8 mouse cellular contexts compared by ENCODE assay signal in the genomic region with DNA sequence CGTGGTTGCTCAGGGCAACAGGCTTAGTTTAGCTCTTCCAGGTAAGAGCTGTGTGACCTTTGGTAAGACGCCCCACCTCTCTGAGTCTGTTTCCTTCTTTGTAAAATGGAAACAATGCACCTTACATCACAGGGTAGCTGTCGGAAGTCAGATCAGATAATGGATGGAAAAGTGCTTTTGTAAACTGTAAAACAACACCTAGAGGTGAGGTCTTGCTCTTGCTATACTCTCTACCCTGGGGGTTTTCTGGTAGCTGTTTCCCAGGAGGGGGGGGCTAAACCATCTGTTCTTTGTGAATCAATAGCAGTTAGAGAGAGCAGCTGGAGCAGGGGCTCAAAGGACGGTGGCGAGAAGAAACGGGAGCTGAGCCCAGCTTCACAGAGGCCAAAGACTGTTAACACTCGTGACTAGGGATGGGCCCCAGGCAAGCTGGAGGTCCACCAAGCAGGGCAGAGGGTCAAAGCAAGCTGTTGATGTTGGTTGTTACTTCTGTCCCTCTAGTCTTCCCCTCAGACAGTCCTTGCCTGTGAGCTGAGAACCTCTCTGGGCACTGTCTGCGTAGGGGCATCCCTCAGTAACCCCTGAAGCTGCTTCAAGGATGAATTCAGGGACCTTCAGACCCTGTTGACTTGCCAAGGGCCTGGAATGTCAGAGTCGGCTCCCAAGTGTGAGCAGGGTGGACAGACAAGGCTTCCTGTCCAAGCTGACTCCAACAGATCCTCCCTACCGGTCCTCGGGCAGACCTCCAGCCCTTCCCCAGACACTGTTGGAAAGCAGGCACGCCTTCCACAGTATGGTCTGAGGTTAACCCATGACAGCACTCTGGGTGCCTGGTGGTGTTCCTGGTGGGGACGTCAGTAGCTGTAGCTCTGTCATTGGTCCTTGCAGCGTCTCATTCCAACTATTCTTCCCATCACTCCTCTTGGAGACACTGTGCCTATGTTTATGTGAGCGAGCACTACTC. TPM values are rescaled to one million over a fixed set of nuclear protein-coding genes. Genes with fewer than 3 reads are reported as not detected.
DNase-seq lines count a peak whose midpoint lies in the region; ATAC-seq and TF ChIP-seq lines count a peak whose summit lies in the region.

No protein-coding gene starts in this region.

- H3K27me3 ChIP-seq in forebrain, embryonic 12.5 days, result 0 out of 2 replicates have a peak, but pooled peaks cover 3% of the 10 kb centered on the region
- H3K27me3 ChIP-seq in forebrain, embryonic 11.5 days (ENCODE audit: control insufficient read depth, insufficient read depth, low read length), result no peaks in the 10 kb centered on the region
- H3K27me3 ChIP-seq in forebrain, embryonic 15.5 days, result no peaks in the 10 kb centered on the region
- no peaks in the 10 kb centered on the region for H3K27me3 ChIP-seq in thymus, adult 2 months (ENCODE audit: control insufficient read depth, insufficient read depth, low read length)

- no peak for DNase-seq in forebrain, embryonic 11.5 days (ENCODE audit: low spot score)
- peak; percentile 79 for DNase-seq in heart, postnatal 4 days
- DNase-seq in lung, adult 2 months, result peak; percentile 49
- peak; percentile 68 for DNase-seq in thymus, adult 2 months
- DNase-seq in c-Kit-positive CD71-positive TER-119-positive erythroid progenitor cells, embryonic 14.5 days (ENCODE audit: low spot score), result no peak
- no peak for DNase-seq in layer of hippocampus, postnatal 14 days (ENCODE audit: low spot score in 2 of 2)

- no peak overlapping the region for H3K9ac ChIP-seq in forebrain, embryonic 12.5 days
- no peak overlapping the region for H3K9ac ChIP-seq in forebrain, embryonic 11.5 days (ENCODE audit: low read length)
- H3K9ac ChIP-seq in forebrain, embryonic 15.5 days (replicated peaks), result no peak overlapping the region

- H3K27ac ChIP-seq in forebrain, embryonic 12.5 days, result no peak overlapping the region
- no peak overlapping the region for H3K27ac ChIP-seq in forebrain, embryonic 11.5 days (ENCODE audit: low read depth, low read length)
- no peak overlapping the region for H3K27ac ChIP-seq in forebrain, embryonic 15.5 days (replicated peaks)
- H3K27ac ChIP-seq in thymus, adult 2 months (ENCODE audit: control insufficient read depth, insufficient read depth, low read length), result peak overlapping the region; percentile 97

- no peak overlapping the region for H3K4me3 ChIP-seq in forebrain, embryonic 12.5 days (replicated peaks)
- H3K4me3 ChIP-seq in forebrain, embryonic 11.5 days (ENCODE audit: low read depth, low read length), result no peak overlapping the region
- H3K4me3 ChIP-seq in forebrain, embryonic 15.5 days, result no peak overlapping the region
- no peak overlapping the region for H3K4me3 ChIP-seq in lung, adult 2 months (replicated peaks; ENCODE audit: extremely low read depth, low read depth, low read length)
- H3K4me3 ChIP-seq in thymus, adult 2 months (ENCODE audit: control insufficient read depth, insufficient read depth, low read length), result 0 out of 2 replicates have a peak overlapping the region, but pooled peaks have one; percentile 4

- H3K4me2 ChIP-seq in forebrain, embryonic 12.5 days, result no peak overlapping the region
- no peak overlapping the region for H3K4me2 ChIP-seq in forebrain, embryonic 11.5 days (ENCODE audit: low read depth, low read length, severe bottlenecking)
- no peak overlapping the region for H3K4me2 ChIP-seq in forebrain, embryonic 15.5 days (replicated peaks)

- TF ChIP-seq POLR2A in lung, adult 2 months (IDR thresholded peaks at IDR 0.05; ENCODE audit: borderline replicate concordance, extremely low read depth, low read depth, low read length), result peak; percentile 40; the same call in 1 of the 2 replicates
- TF ChIP-seq POLR2A in thymus, adult 2 months (IDR thresholded peaks at IDR 0.05; ENCODE audit: control insufficient read depth, extremely low read depth, insufficient read depth, low read length, poor library complexity), result no peak

- TF ChIP-seq CTCF in lung, adult 2 months (IDR thresholded peaks at IDR 0.05; ENCODE audit: insufficient read depth, low read length), result no peak
- peak; percentile 24; the same call in 1 of the 2 replicates for TF ChIP-seq CTCF in thymus, adult 2 months (IDR thresholded peaks at IDR 0.05; ENCODE audit: borderline replicate concordance, control insufficient read depth, extremely low read depth, insufficient read depth, low read length, poor library complexity)

- WGBS in forebrain, embryonic 12.5 days, result 63% methylated on average over 15 of the region's 15 CpGs
- WGBS in forebrain, embryonic 11.5 days, result 66% methylated on average over 15 of the region's 15 CpGs
- 52% methylated on average over 15 of the region's 15 CpGs for WGBS in forebrain, embryonic 15.5 days
- 24% methylated on average over 15 of the region's 15 CpGs for WGBS in lung, adult 2 months
- 28% methylated on average over 15 of the region's 15 CpGs for WGBS in thymus, adult 2 months

- no peaks in the 10 kb centered on the region for H3K9me3 ChIP-seq in forebrain, embryonic 12.5 days
- no peaks in the 10 kb centered on the region for H3K9me3 ChIP-seq in forebrain, embryonic 11.5 days (ENCODE audit: control insufficient read depth, low read length)
- H3K9me3 ChIP-seq in forebrain, embryonic 15.5 days, result no peaks in the 10 kb centered on the region

- H3K4me1 ChIP-seq in forebrain, embryonic 12.5 days, result peaks cover 17% of the 10 kb centered on the region
- no peaks in the 10 kb centered on the region; the same call in 1 of the 2 replicates for H3K4me1 ChIP-seq in forebrain, embryonic 11.5 days (replicated peaks; ENCODE audit: control insufficient read depth, insufficient read depth, low read length)
- H3K4me1 ChIP-seq in forebrain, embryonic 15.5 days, result peaks cover 12% of the 10 kb centered on the region
- H3K4me1 ChIP-seq in lung, adult 2 months (ENCODE audit: control insufficient read depth, insufficient read depth, low read length), result peaks cover 12% of the 10 kb centered on the region
- peaks cover 67% of the 10 kb centered on the region for H3K4me1 ChIP-seq in thymus, adult 2 months (replicated peaks; ENCODE audit: control insufficient read depth, insufficient read depth, low read length)

- H3K36me3 ChIP-seq in forebrain, embryonic 12.5 days (replicated peaks), result no peaks in the 10 kb centered on the region
- H3K36me3 ChIP-seq in forebrain, embryonic 11.5 days (ENCODE audit: control insufficient read depth, insufficient read depth, low read length), result no peaks in the 10 kb centered on the region
- no peaks in the 10 kb centered on the region for H3K36me3 ChIP-seq in forebrain, embryonic 15.5 days
- peaks cover 14% of the 10 kb centered on the region; the same call in 1 of the 2 replicates for H3K36me3 ChIP-seq in thymus, adult 2 months (ENCODE audit: control insufficient read depth, insufficient read depth, low read length)

- peak; percentile 27; the same call in 1 of the 2 replicates for ATAC-seq in forebrain, embryonic 12.5 days (ENCODE audit: low FRiP score)
- ATAC-seq in forebrain, embryonic 11.5 days (replicated peaks; ENCODE audit: low FRiP score), result no peak
- peak; percentile 51; the same call in 1 of the 2 replicates for ATAC-seq in forebrain, embryonic 15.5 days (replicated peaks)

RNA-seq across cellular contexts. Expression of gene Cd2, which starts 7.1 kb away (rescaled TPM):
- polyA plus RNA-seq in forebrain, embryonic 12.5 days (2016; fragmentation: Nextera tagmentation; extraction: Ambion mirVana), result not detected in 2 replicates
- not detected in 2 replicates for polyA plus RNA-seq in forebrain, embryonic 11.5 days (2014; fragmentation: Nextera tagmentation; extraction: Ambion mirVana)
- 0.15 and 0.32 TPM in 2 replicates for polyA plus RNA-seq in forebrain, embryonic 15.5 days (2015; fragmentation: Nextera tagmentation; extraction: Ambion mirVana)
- under 1 TPM; 0.24 to 0.38 TPM for total RNA-seq in heart, postnatal 4 days (2021)
- polyA plus RNA-seq in lung, adult 2 months (2012; rRNA removed), result 10.7 and 11.4 TPM in 2 replicates
- 97.5 and 117 TPM in 2 replicates for polyA plus RNA-seq in thymus, adult 2 months (2012; rRNA removed)
- total RNA-seq in layer of hippocampus, postnatal 14 days (2021), result not detected

Comparison
In these comparisons a context has a peak if more than half of its experiments do, and no peak if none do; other contexts are left out.
1. DNase-seq: peak in heart, postnatal 4 days (single experiment), lung, adult 2 months (single experiment) and thymus, adult 2 months (single experiment); none in forebrain, embryonic 11.5 days (single experiment), c-Kit-positive CD71-positive TER-119-positive erythroid progenitor cells, embryonic 14.5 days (single experiment) and layer of hippocampus, postnatal 14 days (0 of 2).